Mouse (Mus musculus) megakaryocyte, adult 5-6 weeks (primary cell): ENCODE results near the gene Erf. TPM values are rescaled to one million over a fixed set of nuclear protein-coding genes. Genes with fewer than 3 reads are reported as not detected.

Experiments used
- ATAC-seq: 2 replicates; pipeline ENCODE4 v1.8.0; 2016; ENCODE audit warnings: mild to moderate bottlenecking, inconsistent platforms; ENCODE audit not compliant: poor library complexity, severe bottlenecking
- total RNA-seq, 2 experiments: library from RNA; stranded (forward) in 1 of 2; stranded (reverse) in 1 of 2; fragments of 153-499, 151-499 nt in 1 of 2; fragments of 221-1000, 200-1000 nt in 1 of 2; gene quantifications; 2 replicates each; pipeline versions ENCODE4 v1.2.3 to v1.2.4; 2015 to 2017

Erf gene
- total RNA-seq, 2 experiments from 2014 or later = 2.6 to 6.5 TPM

DNA sequence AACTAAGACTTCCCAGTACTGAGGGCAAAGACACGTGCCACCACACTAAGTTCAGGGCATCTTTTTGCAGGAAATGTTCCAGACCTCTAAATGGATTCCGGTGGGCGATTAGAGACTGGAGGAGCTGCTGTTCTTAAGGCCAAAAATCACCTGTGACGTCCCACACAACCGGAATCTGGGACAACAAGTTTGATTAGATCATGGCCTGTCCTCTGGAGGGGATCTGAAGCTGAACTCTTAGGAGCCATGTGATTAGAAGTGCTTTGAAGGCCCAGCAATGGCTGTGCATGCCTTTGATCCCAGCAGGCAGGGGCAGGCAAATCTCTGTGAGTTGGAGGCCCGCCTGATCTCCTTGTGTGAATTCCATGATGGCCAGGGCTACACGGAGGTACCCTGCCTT lies 9.9 kb downstream of the Erf start:
- no peak for ATAC-seq

DNA sequence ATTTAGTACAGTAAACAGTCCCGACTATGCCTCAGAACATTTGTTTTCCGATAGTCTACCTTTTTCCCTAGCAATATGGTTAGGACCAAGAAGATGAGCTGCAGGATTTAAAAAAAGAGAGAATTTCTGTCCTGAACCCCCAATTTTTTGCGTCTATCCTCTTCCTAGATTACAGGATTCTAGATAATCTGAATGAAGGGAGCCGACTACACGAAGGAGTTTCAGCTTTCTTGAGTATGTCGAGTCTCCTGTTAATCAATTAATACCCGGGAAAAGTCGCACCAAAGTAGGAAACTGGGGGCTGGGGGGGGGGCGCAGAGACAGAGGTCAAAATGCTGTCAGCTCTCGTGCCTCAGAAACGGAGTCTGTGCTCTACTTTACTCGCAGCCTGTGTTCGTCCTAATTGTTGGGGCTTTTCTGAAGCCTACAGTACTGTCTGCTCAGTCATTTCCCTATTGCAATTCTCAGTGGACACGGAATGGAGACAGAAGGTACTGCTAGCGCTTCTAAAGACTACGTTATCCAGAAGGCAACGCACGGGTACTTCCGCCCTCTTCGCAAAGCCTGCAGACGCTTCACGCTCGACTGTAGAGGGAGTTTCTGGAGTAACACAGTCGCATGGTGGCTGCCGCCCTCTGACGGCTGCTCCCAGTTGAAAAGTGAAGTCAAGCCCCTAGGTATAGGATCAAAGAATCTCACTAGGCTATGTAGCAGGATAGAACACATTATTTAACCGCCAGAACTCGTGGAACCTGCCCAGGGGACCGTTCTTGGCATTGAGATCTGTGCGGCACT lies 11.5 kb downstream of the Erf start:
- peak; percentile 70 for ATAC-seq

DNA sequence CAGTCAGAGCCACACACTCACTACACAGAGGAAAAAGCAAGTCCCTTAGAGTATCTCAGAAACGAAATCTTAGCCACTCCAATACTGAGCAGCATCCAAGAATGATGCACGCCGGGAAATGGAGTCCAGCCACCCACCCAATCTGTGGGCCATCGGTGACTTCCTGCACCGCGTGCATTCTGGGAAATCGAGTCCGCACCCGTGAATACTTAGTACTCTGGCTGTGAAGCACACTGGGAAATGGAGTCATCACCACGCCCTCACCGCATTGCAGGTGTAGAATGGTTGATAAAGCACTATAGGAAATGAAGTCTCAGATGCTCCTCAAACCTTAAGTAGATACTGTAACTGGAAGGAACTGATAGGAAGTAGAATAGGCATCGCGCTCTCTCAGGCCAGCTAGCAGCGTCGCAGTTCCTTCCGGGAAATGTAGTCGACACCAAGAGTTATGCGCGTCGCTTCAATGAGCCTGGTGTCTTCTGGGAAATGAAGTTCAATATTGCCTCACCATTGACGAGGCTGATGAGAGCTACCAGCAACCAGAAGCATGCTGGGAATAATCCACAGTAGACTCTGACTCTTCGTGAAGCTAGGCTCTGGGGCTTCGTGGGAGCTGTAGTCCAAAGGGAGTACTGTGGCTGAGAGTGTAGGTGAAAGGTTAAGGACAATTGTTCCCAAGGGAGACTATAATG lies 12.4 kb downstream of the Erf start:
- peak; percentile 82 for ATAC-seq

DNA sequence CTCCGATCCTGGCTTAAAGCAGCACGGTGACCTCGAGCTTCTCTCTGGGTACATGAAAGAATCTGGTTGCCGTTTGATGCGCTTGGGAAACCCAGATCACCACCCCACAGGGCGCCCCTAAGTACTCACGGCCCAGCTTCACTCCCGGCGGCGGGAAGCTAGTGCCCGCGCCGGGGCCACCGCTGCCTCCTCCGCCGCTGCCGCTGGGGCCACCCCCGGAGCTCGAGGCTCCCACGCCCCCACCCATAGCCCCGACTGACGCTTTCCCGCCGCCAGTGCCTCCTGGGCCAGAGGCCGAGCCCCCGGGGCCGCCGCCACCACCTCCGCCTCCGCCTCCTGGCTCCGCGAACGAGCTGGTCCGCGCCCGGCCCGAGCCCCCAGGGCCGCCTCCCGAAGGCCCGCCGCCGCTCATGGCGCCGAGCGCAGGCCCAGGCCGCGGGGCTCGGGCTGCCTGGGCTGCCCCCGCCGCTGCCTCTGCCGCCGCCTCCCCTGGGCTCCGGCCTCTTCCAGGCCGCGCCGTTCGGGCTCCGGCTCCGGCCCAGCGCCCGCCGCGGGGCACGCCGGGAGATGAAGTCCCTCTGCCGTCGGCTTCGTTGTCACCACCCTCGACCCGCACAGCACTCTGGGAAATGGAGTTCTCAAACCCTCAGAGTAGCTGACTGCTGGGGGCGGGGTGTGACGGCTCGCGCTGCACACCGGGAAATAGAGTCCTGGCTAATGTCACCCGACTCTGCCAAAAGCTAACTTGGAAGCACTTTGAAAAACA lies 13.1 kb downstream of the Erf start, which contains the start of gene Gsk3a:
Gene Gsk3a (minus strand): TSS at position 603 of the 766 bp plus-strand sequence.
- peak; percentile 78 for ATAC-seq

DNA sequence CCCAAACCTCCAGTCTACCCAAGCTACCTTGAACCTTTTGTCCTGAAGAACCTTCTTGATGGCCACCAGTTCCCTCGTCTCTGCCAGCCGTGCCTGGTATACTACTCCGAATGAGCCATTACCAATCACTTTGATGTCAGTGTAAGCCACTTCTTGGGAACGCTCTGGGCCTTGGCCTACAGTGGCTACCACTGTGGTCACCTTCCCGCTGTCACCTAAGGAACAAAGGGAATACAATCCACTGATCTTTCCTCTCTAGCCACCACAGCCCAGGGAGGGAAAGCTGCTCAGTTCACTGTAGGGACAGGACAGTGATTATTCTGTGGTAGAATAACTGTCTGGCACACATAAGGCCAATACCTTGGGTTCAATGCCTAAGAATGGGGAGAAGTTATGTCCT lies 15.0 kb downstream of the Erf start:
- ATAC-seq = no peak

DNA sequence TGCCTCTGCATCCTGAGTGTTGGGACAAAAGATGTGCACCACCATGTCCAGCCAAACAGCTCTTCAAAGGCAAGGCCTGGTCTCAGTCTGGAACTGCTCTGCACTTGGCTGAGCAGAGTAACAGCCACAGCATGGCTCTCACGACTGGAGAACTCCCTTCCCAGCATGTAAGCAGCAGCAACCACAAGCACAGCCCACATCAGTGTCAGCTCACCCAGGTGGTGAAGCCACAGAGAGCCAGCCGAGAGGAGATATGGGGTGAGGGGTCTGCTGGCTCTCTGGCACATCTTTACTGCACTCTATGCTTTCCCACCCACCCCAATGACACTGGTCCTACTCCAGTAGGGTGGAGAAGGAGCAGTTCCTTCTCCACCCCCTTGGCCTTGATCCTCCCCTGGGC lies 17.5 kb downstream of the Erf start:
- no peak for ATAC-seq

DNA sequence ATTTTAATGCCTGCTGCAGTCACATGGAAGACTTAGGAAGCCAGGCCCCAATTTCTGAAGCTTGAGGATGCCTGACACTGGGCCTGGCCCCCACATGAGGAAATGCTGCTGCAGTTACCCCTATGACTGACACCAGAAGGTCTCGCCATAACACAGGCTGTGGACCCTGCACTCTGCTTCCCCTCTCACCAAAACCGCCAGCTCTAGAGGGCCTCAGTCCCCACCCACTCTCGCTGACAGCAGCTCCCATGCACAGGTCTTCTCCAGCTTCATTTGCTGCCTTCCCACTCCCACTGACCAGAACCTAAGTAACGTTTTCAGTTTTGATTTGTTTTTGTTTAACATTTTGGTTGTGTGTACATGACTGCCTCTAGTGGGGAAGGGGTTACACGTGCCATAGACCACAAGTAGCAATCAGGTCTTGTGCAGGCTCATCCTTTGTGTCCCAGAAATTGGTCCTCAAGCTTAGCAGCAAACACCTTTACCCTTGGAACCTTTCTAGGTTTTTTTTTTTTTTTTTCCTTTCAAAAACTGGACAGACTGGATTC lies 18.4 kb downstream of the Erf start:
- no peak for ATAC-seq

DNA sequence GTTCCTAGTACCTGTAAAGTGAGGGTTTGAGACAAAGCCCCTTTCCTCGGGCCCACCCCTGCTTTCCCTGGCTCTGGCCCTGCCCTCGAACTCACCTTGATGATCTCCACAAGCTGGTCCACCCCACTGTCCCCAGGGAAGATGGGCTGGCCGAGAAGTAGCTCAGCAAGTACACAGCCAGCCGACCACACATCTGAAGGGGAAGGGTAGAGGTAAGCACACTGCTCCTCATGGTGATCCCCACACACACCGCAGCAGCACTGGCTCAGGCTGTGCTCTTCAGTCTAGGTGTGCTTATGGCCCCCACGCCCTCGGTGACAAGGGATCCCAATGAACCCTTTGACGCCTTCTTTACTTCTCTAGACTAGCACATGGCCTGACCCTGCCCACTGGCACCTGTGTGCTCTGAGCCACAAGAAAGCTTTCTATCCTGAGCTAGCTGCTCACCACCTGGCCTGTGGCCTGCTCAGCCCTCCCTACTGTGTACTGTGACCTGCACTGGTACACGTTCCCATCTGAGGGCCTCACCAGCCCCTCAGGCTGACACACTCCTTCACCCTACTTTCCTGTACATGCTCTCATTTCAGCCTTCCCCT lies 19.8 kb downstream of the Erf start:
- ATAC-seq = no peak

DNA sequence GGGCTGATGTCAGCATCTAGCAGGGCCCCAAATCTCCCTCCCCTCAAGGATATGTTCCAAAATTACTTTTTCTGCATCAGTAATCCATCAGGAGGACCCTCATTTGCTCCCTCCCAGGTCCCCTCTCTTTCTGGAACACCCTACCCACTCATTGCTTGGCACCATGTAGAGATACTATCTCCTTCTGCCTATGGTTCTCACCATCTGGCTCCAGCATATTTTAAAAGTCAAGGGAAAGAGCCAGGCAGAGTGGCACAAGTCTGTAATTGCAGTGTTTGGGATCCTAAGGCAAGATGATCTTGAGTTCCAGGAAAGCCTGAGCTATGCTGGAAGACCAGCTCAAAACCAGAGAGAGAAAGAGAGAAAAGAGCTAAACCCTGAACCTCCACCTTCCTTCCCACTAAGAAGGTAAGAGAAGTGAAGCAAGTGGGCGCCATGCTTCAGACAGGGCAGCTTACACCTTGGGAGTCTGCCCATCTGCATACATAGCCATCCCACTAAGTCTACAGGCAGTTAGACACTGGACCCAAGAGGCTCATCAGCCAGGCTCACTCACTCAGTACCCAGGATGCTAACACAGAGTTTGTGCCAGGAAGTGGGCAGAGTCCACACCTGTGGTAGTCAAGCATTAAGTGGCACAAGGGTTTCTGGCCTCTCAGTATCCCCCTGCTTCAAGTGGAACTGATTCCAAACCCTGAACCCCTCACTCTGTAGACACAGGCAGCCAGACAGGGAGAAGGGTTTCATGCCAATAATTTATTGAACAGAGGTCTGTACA lies 22.8 kb downstream of the Erf start:
- no peak for ATAC-seq

DNA sequence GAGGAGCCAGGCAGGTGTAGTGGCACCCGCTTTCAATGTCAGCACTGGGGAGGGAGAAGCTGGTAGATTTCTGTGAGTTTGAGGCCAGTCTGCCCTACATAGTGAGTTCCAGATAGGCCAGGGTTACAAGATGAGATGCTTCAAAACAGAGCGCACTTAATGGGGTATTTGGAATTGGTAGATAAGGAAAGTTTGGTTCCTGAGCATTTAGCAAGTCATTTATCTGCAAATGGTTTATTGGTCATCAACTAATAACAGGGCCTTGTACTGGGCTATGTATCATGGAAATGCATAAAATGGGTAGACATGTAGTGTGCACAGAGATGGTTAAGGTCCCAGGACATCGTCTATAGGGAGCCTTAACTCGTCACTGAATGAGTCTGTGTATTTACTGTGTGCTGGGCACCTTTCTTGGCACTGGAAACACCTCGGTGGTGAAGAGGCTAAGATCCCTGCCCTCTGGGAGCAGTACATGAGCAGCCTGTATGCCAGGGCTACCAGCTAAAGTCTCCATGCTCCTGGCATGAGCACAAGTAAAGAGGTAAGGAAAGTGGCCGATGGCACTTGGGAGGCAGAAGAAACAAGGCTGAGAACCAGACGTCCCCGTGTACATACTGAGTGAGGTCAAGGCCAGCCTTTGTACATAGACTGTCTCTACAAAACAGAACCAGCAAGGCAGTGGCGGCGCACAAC lies 28.1 kb downstream of the Erf start:
- ATAC-seq = no peak

DNA sequence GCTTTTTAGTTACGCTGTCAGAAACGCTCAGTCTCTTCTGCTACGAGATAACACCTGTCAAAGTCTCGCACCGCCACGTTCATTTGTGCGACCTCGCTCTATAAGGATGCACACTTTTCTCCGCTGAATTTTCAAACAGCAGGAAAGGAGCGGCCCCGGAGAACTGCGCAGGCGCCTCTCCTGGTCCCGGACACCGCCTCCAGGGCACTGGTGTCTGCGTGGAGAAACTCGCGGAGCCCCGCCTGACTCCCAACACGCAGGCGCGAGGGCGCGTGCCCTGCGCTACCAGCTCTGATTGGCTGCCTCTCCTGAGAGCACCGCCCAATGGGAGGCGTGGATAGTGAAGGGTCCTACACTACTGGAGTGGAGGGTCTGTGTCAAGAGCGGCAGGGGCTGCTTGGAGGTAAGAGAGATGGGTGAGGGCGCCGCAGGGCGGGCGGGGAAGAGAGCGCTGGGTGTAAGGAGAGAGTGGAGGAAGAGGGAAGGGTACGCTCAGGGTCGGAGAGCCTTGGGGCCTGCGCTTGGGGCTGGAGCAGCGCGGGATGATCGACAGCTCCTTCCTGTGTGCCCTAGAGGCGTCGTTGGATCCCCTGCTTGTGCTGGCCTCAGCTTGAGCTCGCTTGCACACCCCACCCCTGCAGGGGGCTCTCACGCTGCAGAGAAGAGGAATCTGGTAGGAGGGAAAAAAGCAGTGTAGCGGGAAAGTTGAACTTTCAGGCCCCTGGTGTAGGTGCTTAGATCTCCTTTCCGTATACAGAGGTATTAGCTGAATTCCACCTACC lies 29.3 kb downstream of the Erf start, which contains the start of gene Zfp526:
Gene Zfp526 (plus strand): TSS at position 324 of the 782 bp plus-strand sequence.
- ATAC-seq = peak; percentile 72

DNA sequence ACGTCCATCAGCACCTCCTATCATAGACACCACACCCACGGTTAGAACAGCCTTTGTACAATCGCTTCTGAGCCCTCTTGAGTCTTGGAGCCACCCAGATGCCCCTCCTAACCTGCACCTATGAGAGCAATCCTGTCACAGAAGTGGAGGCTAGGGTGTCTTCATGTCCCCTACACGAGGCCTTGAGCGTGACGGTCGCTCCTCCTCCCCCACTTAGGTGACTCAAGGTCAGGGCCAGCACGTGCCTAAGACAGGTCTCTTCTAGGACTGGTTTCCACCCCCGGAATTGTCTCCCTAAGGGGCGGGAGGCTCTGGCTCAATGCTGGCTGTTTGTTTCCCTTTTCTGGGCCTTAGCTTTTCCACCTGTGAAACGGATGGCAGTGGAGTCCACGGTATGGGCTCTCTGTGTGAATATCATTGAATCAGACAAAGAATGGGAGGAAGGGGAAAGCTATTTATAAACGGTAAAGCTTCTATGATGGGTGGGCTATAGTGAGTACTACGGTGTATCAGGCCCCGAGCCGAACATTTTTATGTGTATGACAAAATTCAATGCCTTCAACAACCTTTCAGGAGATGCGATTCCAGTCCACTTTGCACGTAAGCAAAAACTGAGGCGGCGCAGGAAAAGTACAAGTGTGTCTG lies 30.0 kb downstream of the Erf start, which contains the start of gene Dedd2:
Gene Dedd2 (minus strand): TSS at position 159 of the 645 bp plus-strand sequence.
- ATAC-seq = 0 out of 2 replicates have a peak, but pooled peaks have one; percentile 5

DNA sequence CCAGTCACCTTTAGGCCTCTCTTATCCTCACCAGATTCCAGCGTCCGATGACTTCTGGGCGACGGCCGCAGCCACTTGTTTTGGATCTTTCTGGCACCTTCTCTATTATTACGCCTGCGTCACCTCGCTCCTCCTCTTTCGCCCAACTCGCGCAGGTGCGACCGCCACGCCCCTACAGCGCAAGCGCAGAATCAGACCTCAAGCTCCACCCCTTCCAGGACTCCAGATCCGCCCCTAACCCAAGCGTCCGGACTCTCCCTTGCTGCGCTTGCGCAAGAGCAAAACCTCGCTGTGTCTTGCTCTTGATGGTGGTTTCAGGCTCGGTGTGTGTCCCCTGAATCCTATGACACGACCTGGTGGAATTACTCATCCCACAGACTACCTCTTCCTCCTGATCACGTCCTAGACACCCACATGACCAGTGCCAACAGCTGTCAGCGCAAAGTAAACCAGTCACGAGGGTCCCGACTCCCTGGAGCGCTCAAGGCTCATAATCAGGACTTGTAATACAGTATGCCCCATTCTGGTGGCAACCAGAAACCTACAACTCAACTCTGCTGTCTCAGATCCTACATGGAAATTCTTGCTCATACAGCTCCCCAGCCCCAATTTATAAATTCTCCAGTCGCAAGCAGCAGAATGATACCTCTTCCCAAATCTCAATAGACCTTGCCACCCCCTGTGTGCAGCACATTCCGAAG lies 30.7 kb downstream of the Erf start:
- ATAC-seq = peak; percentile 70

DNA sequence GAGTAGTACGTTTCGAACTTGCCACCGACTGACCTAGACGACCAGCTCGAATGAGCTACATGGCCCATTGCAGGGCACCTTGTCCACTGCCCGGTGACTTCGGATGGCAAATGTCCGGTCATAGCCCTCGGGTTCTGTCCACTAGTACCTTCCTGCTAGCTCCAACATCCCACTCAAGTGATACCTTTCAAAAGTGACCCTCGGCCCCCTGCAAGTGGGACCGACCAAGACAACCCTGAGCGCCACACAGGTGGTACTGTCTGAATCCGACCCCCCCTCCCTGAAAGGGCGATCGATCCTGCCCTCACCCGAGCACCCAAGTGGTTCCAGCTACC lies 31.2 kb downstream of the Erf start:
- no peak for ATAC-seq

DNA sequence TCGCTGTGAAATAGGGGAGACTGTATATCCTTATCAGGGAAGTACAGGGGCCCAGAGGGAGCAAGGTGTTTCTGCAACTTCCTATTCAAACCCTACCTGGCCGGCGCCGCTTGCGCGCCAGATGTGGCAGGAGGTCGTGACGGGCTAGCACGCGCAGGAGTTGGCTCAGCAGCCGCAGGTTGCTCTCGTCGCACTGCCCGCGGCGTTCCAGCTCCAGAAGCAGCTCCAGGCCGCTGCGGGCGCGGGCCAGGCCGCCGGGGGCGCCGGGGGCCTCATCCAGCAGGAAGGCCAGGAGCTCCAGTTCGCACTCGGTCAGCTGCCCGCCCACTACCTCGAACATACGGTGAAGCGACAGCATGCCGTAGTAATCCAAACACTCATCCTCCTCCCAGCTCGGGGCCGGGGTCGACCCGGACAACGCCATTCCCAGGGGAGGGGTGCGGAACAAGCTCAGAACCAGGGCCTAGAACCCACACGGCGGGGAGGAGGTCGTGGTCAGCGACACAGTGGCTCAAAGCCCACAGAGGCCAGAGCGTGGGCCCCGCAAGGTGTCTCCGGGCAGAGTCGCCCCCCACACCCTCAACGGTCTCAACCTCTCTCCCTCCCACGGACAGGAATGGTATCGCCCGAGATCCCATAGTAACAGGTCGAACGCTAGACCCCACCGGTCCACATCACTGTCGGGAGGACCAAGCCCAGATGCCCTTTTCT lies 31.7 kb downstream of the Erf start:
- ATAC-seq = peak; percentile 4; the same call in 1 of the 2 replicates

DNA sequence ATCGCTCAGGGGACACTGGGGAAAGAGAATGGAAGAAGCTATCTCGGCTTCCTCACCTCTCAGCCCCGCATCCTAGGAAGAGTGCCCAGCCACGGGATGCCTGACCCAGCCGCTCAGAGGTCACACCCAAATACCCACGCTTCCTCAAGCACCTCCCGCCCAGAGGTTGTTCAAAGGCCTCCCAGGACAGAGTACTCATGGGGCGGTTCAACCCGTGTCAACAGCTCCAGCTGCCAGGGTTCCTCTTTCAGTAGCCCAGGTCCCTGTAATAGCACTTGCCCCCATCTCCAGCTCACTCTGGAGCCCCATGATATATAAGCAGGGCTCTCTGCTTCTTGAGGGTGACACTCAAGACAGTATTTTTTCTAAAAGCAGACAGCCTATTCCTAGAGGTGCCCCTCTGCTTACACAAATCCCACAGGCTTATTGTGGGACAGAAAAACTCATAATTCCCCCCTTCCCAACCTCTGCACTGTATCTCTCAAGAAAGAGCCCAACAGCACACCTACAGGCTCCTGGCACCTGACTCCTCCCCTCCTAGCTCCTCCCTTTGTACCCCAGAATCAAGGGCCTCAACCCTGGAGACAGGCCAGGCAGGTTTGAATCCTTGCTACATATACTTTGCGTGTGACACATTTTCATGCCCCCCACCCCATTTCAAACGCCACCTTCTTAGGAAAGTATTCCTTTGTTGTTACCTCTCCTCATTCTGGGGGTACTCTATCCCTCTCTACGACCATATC lies 32.7 kb downstream of the Erf start:
- peak; percentile 43 for ATAC-seq
